In genomic region chr1:93012103-93012585, GRCm38 (mm10) we compare ENCODE assay signal across 25 mouse cellular contexts. TPM values are rescaled to one million over a fixed set of nuclear protein-coding genes. Genes with fewer than 3 reads are reported as not detected.
A peak's percentile ranks its signal among the peaks of the same experiment; 100 is the strongest.
DNase-seq lines count a peak whose midpoint lies in the region.
"Had no signal": no experiment of that assay in that cellular context is flagged by ENCODE, and none has a peak within 500 bp of the region (broad histone marks: within the 10 kb centered on the region; RNA-seq: fewer than 3 reads in every experiment).

No protein-coding gene starts in this region.

- DNase-seq in adrenal gland, adult 2 months: peak; percentile 51
- DNase-seq in adrenal gland, postnatal 4 days (ENCODE audit: low spot score in 2 of 2): no peak
- peak; percentile 30 for DNase-seq in heart, adult 8-10 months (ENCODE audit: low spot score)
- no peak for DNase-seq in heart, postnatal 36 days
- DNase-seq in ovary, adult 18-20 months (ENCODE audit: low spot score): peak; percentile 51
- DNase-seq in ovary, postnatal 14 days (ENCODE audit: low spot score): no peak
- DNase-seq in adrenal gland, postnatal 14 days: peak; percentile 40
- DNase-seq in left cerebral cortex, postnatal 10 days (ENCODE audit: extremely low spot score in 1 of 2, low spot score in 2 of 2): no peak
- DNase-seq: cerebellum, adult 11-12 months; cerebellum, postnatal 10 days; forebrain, postnatal 0 days; gastrocnemius, postnatal 14 days; kidney, adult 18-20 months had no signal

- intact Hi-C loops in heart, postnatal 36 days (cut with DNase I): no loop called here
- intact Hi-C loops in left cerebral cortex, postnatal 10 days (cut with DNase I): loop anchor here (2.0 kb wide), 1 partner anchor 55 kb away; no protein-coding TSS in a partner anchor

RNA-seq across cellular contexts. Expression of gene Aqp12, which starts 6.0 kb away (rescaled TPM):
- under 1 TPM in 1 of 2 experiments, not detected in 1; 0.26 TPM for total RNA-seq in adrenal gland, adult 2 months (2021)
- polyA plus RNA-seq in adrenal gland, adult 2 months (2012; rRNA removed): not detected in 2 replicates
- total RNA-seq in adrenal gland, postnatal 4 days (2021): 1 to 10 TPM in 1 of 2 experiments, not detected in 1; 4.7 TPM
- not detected for total RNA-seq in heart, adult 8-10 months (2022)
- not detected for total RNA-seq in heart, postnatal 36 days (2021)
- not detected in 2 replicates for total RNA-seq in adrenal gland, postnatal 14 days (2021)
- not detected for total RNA-seq in left cerebral cortex, postnatal 10 days (2021)
- total RNA-seq: forebrain, postnatal 0 days; gastrocnemius, adult 18-20 months; gastrocnemius, postnatal 14 days; hematopoietic stem cell, adult 5-6 weeks had no signal
- polyA plus RNA-seq: activated CD4-positive, CD25-positive, alpha-beta regulatory T cell, adult 4 months; C2C12; embryonic facial prominence, embryonic 10.5 days; embryonic facial prominence, embryonic 14.5 days; forebrain, embryonic 13.5 days; forebrain, postnatal 0 days; gonadal fat pad, adult 2 months; heart, embryonic 13.5 days; heart, postnatal 0 days; hindbrain, embryonic 14.5 days; Patski had no signal

Comparison
In these comparisons a context has a peak if more than half of its experiments do, and no peak if none do; other contexts are left out.
1. DNase-seq: peak in adrenal gland, adult 2 months (single experiment), heart, adult 8-10 months (single experiment), ovary, adult 18-20 months (single experiment) and adrenal gland, postnatal 14 days (single experiment); none in adrenal gland, postnatal 4 days (0 of 2), heart, postnatal 36 days (0 of 2), ovary, postnatal 14 days (single experiment) and left cerebral cortex, postnatal 10 days (0 of 2).